Mouse (Mus musculus): ENCODE measurements around the gene Rpia.
A peak's percentile ranks its signal among the peaks of the same experiment; 100 is the strongest.
"Not testable (repeated sequence)": the region's sequence is repeated elsewhere in the genome, so short reads cannot be mapped to it uniquely, and the experiment has no call there.

The Rpia gene

DNA sequence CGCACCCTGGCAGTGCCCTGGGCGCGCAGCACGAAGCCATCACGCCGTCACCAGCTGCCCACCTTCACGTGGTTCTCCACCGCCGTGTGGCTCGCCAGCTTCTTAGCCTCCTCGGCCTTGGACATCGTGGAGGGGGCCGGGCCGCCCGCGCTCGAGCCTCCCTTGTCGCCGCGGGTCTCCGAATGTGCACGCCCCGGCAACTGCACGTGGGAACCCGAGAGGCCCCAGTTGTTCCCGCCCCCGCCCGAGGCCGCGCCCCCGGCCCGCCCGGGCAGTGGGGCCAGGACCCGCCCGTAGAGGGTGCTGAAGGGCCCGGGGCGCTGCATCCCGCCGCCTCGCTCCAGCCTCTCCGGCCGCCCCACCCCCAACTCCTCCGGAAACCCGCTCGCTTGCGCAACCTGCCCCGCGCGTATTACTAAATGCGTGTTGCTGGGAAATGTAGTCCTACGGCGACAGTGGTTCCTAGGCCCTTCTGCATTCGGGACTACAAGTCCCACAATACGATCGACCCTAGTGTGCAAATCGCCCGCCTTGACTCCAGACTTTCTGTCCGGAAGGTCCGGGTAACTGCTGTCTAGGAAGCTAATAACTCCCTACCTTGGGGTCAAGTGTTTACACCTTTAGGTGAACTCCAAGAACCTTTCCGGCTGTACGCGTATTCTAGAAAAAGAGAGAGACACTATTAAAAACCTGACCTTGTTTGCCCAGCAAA lies at the start of gene Rpia:
TSS of gene Rpia (minus strand) at position 409 of the 712 bp plus-strand sequence.
- DNase-seq (ENCODE audit: extremely low read depth, insufficient read length, low spot score) = peak; percentile 98

- DNase-seq (ENCODE audit: extremely low read depth, insufficient read length, low spot score) = peak; percentile 10
Observed at GRCm38 (mm10) chr6:70840281-70840680, 48.2 kb upstream of the Rpia start.

GRCm38 (mm10) chr6:70838532-70838931 lies 46.5 kb upstream of the Rpia start:
- DNase-seq (ENCODE audit: extremely low read depth, insufficient read length, low spot score) = no peak

DNA sequence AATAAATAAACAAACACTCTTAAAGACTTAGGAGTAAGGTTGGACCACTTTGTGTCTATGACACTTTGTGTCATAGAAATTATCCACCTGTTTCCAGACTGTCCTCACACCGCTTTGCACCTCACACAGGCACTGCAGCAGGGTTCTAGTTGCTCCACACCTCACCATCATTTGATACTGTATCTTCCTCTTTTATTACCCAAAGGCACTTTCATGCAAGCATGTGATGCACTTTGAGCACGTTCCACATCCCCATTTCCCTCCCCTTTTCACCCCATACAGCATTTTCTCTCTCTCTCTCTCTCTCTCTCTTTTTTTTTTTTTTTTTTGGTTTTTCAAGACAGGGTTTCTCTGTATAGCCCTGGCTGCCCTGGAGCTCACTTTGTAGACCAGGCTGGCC lies 45.3 kb upstream of the Rpia start:
- no peak for DNase-seq (ENCODE audit: extremely low read depth, insufficient read length, low spot score)

GRCm38 (mm10) chr6:70831179-70831839 lies 39.3 kb upstream of the Rpia start:
- DNase-seq (ENCODE audit: extremely low read depth, insufficient read length, low spot score) = no peak

- DNase-seq (ENCODE audit: extremely low read depth, insufficient read length, low spot score) = no peak
Observed at GRCm38 (mm10) chr6:70830552-70830951, 38.5 kb upstream of the Rpia start.

DNA sequence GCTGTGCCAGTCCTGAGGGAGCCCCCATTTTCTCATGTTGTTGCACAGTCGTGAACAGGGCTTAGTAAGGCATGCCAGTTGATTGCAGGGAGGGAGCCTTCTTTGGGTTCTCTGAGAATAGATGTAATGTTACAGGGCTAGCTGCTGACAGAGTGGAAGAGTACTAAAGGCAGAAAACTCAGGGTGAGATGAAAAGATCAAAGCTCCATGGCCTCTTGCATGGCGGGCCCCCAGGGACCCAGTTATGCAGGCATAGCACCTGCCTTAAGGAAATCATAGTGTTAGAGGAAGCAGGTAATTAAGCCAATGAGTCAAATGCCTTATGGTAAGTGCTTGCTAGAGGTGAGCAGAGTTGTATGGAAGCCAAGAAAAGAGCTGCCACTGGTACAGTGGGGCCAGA lies 37.4 kb upstream of the Rpia start:
- no peak for DNase-seq (ENCODE audit: extremely low read depth, insufficient read length, low spot score)

DNA sequence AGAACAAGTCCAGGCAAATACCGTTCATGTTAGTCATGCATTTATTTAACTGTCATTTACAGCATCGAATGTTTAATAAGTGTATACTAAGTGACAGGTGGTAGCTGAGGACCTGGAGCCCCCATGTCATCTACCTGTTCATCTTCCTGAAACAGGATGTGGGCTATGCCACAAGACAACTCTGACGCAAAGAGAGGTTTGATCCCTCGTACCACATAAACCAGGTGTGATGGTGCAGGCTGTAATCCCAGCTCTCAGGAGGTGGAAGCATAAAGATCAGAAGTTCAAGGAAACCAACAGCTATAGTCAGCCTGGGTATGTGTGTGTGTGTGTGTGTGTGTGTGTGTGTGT lies 32.9 kb upstream of the Rpia start:
- no peak for DNase-seq (ENCODE audit: extremely low read depth, insufficient read length, low spot score)

DNA sequence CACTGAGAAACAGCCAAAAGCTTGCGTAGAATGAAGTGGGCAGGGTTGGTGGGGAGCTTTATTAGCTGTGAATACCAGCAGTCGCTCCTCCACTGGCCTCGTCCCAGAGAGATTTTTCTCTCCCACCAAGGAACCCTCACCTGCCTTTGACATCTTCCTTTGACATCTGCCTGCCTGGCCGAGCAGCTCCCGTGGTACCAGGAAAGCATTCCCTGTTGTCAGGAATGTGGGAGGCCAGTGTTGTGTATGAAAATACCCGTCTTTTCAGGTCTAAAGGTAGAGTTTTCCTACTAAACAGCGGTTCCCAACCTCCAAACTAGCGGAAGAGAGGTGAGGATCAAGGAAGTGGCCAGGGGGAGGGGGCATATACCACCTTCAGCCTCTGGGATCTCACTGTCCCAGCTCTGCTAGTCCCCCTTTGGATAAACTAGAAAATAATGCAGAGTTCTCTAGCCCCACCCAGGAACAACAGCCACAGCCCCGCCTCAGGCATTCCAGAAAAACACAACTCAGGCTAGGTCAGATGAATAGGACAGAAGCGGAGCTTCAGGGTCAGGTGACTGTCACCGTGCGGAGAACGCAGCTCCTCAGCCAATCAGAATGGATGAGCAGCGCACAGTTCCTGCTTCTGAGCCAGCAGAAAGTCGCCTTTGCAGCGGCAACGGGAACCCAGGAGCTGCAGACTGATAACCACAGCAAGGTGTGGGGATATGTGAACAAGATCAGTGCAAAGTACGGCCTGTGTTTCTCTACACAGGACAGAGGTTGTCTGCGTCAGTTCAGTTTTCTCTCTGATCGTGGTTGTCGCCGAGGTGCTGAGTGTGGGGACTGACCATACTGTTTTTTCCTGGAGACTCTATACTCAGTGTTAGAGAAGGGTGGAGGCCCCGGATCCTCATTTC lies 32.3 kb upstream of the Rpia start:
- DNase-seq (ENCODE audit: extremely low read depth, insufficient read length, low spot score) = peak; percentile 40

- DNase-seq (ENCODE audit: extremely low read depth, insufficient read length, low spot score) = not testable (repeated sequence)
Observed at GRCm38 (mm10) chr6:70823277-70823676, 31.2 kb upstream of the Rpia start.

GRCm38 (mm10) chr6:70822386-70822910 lies 30.4 kb upstream of the Rpia start:
- no peak for DNase-seq (ENCODE audit: extremely low read depth, insufficient read length, low spot score)

GRCm38 (mm10) chr6:70821566-70821965 lies 29.5 kb upstream of the Rpia start:
- DNase-seq (ENCODE audit: extremely low read depth, insufficient read length, low spot score) = no peak

- DNase-seq (ENCODE audit: extremely low read depth, insufficient read length, low spot score) = no peak
Observed at GRCm38 (mm10) chr6:70815471-70815870, 23.4 kb upstream of the Rpia start.

- no peak for DNase-seq (ENCODE audit: extremely low read depth, insufficient read length, low spot score)
Observed at GRCm38 (mm10) chr6:70814629-70814950, 22.6 kb upstream of the Rpia start.

- DNase-seq (ENCODE audit: extremely low read depth, insufficient read length, low spot score) = peak; percentile 36
Observed at GRCm38 (mm10) chr6:70813921-70814628, 22.0 kb upstream of the Rpia start.

- peak; percentile 27 for DNase-seq (ENCODE audit: extremely low read depth, insufficient read length, low spot score)
Observed at GRCm38 (mm10) chr6:70812526-70812895, 20.5 kb upstream of the Rpia start.

GRCm38 (mm10) chr6:70811557-70812525 lies 19.8 kb upstream of the Rpia start:
- peak; percentile 53 for DNase-seq (ENCODE audit: extremely low read depth, insufficient read length, low spot score)

GRCm38 (mm10) chr6:70810524-70810923 lies 18.5 kb upstream of the Rpia start:
- no peak for DNase-seq (ENCODE audit: extremely low read depth, insufficient read length, low spot score)

- DNase-seq (ENCODE audit: extremely low read depth, insufficient read length, low spot score) = no peak
Observed at GRCm38 (mm10) chr6:70806514-70806912, 14.5 kb upstream of the Rpia start.
